Mouse (Mus musculus) left cerebral cortex, postnatal 25 days (tissue): Measurements from ENCODE around the gene Ftsj1. TPM values are rescaled to one million over a fixed set of nuclear protein-coding genes. Genes with fewer than 3 reads are reported as not detected.

Experiments used
- DNase-seq, 2 experiments: peaks; one replicate each; pipeline ENCODE4 v3.0.0; 2022; ENCODE audit warnings: low spot score in 2 of 2, mixed read lengths in 1 of 2
- intact Hi-C: fragments of 180-260 bp; cut with DNase I; formaldehyde crosslinking; loops from one replicate; pipeline ENCODE4 v1.15.1; 2025
- total RNA-seq, 2 experiments: library from RNA; stranded (reverse); gene quantifications; 2 replicates each; pipeline ENCODE4 v1.2.3; 2021

Ftsj1 gene
- total RNA-seq, 2 experiments from 2014 or later, result 20.2 to 25.9 TPM

DNA sequence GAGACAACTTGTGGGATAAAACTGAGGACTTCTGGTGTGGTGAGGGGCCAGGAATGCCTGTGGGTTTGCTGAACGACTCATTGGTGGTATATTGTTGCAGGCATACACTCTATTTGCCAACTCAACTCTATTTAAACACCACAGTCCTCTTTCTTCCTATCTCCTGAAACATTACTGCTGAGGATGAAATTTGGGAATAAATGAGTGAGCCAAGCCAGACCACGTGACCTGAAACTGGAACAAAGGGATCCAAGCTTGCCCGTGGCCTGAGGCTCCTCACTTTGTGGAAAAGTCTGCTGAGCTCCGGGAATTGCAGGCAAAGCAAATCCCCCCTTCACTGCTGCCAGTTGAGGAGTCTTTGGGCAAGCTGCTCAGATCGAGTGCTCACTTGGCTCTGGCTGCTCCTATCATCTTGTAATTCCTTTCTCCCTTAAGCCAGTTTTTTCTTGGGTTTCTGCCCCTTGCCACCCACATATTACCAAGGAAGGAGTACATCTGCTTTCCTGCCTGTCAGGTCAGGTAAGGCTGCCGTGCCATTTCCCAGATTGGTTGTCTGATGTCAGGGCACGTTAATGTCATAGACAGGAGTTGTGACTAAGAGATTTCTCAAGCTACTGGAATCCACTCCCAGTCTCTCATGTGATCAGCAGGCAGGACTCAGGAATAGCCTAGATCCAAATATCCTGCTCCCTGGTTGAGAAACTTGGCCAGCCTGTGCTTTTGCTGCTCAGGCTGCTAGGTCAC, 29.4 kb downstream of the Ftsj1 start:
- intact Hi-C loops, result loop anchor here (1.0 kb wide), 1 partner anchor 17 kb away; the partner anchor contains the start of gene Porcn
- peak; percentile 42 to 70 for DNase-seq

DNA sequence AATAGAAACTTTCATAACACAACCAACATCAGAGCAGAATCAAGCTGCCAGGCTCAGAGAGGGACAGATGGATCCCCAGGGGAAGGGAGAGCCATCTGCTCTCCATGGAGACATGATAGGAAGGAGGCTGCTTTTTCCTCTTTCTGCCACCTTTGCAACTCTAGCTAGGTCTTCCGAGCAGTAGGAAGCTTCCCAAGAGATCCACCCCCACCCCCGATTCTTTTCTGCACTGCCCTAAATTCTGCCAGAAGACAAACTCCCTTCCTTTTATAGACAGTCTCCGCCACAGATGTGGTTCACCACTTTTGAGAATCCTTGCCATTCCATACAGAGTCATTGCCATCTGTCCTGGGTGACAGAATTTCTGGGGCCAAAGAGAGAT, 29.9 kb downstream of the Ftsj1 start:
- peak; percentile 59 to 88 for DNase-seq
- intact Hi-C loops, result loop anchor here (1.0 kb wide), 1 partner anchor 16 kb away; the partner anchor contains the start of gene Porcn

DNA sequence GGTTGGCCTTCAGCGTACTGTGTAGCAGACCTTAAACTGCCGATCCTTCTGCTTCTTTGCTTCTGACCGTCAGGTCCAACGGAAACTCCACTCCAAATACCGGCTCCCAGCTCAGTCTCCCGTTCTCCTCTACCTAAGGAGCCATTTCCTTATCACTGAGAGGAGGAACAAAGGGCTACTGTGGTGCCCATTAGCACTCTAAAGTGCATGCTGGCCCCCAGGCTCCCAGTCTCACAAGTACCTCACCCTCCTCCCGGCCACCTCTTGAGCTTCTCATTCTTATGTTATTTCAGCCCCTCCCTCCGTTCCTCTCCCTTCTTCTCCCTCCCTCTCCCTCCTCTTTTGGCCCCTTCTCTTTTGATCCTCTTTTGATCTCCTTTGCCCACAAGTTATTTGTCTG, 32.6 kb downstream of the Ftsj1 start:
- no peak for DNase-seq
- intact Hi-C loops, result no loop called here

DNA sequence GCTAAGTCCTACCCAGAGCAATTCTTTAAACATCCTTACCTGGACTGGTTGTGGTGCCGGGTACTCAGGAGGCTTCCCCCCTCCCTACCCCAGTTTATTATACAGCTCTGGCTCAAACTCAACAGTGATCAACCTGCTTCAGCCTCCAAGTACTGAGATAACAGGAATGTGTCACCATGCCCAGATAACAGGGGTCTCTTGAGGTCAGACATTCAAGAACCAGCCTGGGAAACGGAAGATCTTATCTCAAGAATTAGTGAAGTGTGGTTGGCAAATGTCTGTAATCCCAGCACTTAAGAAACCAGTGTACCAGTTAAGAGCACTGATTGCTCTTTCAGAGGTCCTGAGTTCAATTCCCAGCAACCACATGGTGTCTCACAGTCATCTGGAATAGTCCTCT, 34.1 kb downstream of the Ftsj1 start:
- intact Hi-C loops, result no loop called here

DNA sequence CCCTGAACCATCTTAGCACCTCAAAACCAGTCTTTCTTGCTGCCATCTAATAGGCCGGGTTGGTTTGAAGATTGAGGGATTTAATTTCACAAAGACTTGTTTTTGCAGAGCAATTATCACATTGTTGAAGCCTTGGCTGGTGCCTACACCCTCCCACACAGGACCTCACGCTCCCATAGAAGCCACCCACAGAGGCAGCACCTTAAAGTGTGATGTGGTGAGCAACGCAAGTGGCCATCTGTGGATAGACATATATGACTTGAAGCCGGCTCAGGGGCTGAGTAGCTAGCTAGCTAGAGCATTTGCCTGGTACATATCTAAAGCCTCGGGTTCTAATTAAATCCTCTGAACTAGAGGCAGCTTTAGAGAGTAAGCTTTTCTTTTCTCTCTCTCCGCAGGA, 34.8 kb downstream of the Ftsj1 start:
- peak; percentile 28 to 81 for DNase-seq
- intact Hi-C loops, result no loop called here

More for the DNA sequence above, 34.1 kb downstream of the Ftsj1 start:
- DNase-seq, result no peak

DNA sequence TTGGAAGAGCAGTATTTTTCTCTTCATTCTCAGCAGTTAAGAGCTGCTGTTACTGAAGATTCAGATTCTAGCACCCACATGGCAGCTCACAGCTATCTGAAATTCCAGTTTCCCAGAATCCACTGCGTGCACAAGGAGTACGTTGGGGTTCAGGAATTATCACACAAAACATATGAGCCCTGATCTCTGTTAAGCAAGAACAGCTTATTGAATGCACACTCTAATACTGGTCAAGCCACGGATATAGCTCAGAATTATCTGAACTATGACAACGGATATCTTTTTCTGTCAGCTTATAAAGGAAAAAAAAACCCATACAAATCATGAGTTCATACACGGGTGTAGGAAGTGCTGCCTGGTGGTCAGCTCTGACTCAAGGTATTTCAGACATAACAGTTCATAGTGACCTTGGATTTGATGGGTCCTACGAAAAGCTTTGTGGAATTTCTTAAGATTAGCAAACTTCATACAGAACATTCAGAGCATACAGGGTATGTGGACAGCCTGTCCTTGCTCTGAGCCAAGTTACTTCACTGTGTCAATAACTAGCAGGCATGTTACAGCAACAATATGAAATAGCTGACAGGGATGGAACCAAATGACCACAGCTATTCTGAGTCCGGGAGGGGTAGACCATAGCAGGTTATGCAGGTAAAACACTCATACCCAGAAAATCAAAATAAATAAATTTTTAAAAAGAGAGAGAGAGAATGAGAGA, 40.6 kb downstream of the Ftsj1 start:
- intact Hi-C loops, result no loop called here

DNA sequence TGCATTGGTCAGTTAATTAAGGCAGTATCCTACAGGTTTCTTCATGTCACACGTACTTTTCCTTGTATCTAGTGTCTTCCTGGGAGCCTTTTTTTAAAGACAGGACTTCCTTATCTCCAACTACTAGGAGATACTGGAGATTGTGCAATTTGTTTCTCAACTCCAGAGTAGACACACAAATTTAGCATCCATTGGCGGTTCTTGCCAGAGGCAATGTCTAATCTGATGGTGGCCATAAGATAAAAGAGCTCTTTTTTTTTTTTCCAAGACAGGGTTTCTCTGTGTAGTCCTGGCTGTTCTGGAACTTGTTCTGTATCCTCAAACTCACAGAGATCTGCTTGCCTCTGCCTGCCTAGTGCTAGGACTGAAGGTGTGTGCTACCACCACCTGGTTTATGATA, 42.5 kb downstream of the Ftsj1 start:
- intact Hi-C loops, result no loop called here
- no peak for DNase-seq

More for the DNA sequence above, 40.6 kb downstream of the Ftsj1 start:
- no peak for DNase-seq

DNA sequence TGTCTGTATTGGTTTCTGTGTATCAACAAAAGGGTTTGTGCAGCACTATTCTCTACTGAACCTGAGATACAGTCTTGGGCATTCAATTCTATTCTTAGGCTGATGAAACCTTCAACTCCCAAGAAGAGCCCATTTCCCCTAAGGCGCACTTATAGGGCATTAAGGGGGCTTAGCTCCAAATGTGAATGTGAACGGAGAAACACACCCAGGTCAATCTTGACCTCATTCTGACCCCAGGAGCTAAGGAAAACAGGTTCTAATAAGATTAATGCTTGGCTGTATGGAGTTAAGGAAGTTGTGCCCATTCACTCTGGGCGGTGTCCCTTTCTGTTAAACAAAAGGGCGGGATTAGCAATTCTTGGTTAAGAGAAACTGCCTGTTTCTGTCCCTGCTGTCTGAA, 45.0 kb downstream of the Ftsj1 start:
- DNase-seq, result no peak
- intact Hi-C loops, result no loop called here

DNA sequence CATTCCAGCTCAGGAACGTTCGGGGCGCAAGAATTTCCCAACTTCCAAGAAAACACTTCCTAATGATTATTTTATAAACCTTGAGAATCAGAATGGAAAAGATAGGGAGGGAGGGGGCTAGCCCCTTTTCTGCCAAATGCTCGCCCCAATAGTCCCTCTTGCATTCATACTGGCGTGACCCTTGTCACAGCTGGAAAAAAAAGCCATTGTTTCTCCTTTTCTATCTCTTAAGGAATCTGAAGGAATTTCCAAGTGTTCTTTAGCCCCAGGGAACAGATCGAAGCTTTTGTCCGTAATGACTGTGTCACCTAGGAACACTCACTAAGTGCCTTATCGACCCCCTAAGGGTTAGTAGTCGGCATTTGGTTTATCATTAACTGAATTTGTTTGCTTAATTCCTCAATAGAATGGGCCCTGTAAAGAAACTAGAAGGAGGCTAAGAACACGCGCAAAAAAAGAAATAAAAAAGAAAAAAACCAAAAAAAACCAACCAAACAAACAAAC, 45.5 kb downstream of the Ftsj1 start:
- no peak for DNase-seq
- intact Hi-C loops, result loop anchor here (1.0 kb wide), 1 partner anchor 16 kb away; no protein-coding TSS in a partner anchor

DNA sequence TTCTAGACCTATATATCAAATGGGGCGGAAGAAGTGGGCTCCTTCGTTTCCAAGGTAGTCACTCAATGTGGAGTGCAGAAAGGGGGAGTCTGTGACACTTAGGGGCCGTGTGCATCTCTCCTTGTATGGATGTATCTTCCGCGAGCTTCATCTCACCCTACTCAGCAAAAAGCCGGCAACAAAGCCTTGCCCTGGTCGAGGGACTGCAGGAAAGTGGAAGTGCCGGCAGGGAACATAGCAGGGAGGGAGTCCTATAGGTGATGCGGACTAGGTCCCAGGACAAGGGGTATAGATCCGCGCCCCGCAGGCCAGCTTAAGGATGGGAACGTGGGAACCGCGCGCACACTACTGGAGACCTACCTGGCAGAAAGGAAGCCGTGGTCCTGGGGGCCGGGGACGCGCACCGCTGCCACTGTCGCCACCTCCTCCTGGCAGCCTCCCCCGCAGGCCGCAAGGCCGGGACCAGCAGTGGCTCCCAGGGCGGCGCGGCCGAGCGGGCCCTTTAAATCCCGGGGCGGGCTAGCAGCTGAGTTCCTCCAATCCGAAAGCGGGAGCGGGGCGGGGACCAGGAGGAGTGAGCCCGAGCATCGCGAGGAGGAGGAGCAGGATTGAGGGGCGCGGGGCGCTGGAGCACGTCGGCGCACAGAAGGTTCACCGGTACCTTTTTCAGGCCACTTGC, 46.1 kb downstream of the Ftsj1 start, which contains the start of gene Porcn:
TSS of gene Porcn (minus strand) at position 511 of the 679 bp plus-strand sequence.
- intact Hi-C loops, result loop anchor here (1.0 kb wide), 1 partner anchor 16 kb away; no protein-coding TSS in a partner anchor
- peak; percentile 76 to 86 for DNase-seq

DNA sequence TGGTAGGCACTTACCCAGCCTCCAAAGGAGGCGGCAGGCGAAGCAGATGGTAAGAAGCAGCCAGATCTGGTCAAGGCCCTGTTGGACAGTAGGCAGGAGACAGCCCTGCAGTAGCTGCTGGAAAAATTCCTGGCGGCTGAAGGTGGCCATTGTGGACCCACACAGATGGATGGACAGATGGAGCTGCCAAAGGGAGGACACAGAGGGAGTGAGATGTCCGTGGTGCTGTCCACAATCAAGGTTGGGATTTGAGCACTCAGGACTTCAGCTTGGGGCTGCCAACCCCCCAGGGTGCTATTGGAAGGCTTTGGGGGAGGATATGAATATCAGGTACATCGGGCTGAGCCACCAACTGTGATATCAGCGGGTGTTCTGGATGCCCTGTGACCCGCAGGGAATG, 46.7 kb downstream of the Ftsj1 start:
- peak in 1 of 2 experiments; percentile 35 for DNase-seq
- intact Hi-C loops, result no loop called here

DNA sequence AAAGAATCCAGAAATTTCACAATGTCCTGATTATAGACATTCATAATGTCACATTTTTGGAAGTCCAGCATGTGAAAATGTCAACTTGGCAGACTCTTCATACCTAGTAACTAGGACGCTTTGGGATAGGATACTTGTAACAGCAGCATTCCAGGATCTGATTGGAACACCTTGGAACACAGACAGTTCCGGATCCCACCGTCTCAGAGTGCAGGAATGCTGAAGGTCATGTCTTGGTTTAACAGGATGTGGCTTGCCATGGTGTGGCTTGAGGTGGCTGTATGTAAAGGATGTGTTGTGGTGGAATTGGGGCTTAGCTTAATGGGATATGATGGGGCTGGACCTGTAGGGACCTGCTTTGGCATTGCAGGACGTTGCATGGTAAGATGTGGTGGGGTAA, 47.1 kb downstream of the Ftsj1 start:
- intact Hi-C loops, result no loop called here
- DNase-seq, result peak in 1 of 2 experiments; percentile 3

DNA sequence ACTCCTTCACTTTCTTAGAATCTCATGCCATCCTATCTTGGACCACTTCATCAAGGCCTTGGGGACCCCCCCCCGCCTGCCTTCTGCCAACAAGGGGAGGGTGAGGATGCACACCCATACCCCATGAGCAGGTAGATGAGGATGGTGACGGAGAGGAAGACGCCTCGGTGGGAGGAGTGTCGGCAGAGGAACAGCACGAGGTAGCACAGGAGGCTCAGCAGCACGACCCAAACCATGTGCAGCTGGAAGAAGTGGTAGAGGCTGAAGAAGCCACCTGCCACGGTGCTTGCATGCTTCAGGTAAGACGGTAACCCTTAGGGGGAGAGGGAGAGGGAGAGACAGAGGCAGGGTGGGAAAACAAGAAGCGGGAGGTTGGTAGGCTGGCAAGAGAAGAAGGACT, 48.1 kb downstream of the Ftsj1 start:
- no peak for DNase-seq
- intact Hi-C loops, result no loop called here

DNA sequence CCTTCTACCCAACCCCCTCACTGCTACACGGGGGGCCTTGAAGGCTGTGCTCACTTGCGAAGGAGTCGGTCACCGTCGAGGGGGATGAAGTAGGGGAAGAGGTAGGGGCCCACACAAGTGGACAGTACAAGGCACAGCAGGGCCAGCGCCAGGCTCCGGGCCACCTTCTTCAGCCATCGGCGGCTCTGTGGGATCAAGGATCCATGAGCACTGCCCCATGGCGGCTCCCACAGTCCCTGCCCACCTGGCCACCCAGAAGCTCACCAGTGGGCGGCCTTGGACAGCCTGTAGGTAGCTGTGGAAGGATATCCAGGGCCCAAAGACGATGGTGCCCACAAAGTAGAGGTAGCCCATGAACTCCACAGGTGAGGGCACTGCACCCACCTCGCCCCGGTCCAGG, 49.1 kb downstream of the Ftsj1 start:
- intact Hi-C loops, result no loop called here
- DNase-seq, result no peak

DNA sequence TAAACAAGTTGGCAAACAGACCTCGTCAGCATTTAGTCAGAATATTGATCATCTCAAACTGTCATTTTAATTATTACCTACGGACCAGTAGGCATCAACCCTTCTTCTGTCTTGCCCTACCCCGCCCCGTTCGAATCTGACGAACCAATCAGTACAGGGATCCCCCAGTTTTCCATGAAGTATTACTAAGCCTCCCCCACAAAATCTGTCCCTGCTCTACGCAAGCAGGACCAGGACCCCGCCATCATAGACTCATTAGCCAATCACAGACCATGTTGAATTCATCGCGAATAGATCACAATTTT, 58.8 kb downstream of the Ftsj1 start, which contains the start of gene Ebp:
TSS of gene Ebp (minus strand) at position 94 of the 305 bp plus-strand sequence.
- intact Hi-C loops, result loop anchor here (5.0 kb wide), 1 partner anchor 59 kb away; the partner anchor contains the start of gene Ftsj1
- peak; percentile 44 to 71 for DNase-seq

DNA sequence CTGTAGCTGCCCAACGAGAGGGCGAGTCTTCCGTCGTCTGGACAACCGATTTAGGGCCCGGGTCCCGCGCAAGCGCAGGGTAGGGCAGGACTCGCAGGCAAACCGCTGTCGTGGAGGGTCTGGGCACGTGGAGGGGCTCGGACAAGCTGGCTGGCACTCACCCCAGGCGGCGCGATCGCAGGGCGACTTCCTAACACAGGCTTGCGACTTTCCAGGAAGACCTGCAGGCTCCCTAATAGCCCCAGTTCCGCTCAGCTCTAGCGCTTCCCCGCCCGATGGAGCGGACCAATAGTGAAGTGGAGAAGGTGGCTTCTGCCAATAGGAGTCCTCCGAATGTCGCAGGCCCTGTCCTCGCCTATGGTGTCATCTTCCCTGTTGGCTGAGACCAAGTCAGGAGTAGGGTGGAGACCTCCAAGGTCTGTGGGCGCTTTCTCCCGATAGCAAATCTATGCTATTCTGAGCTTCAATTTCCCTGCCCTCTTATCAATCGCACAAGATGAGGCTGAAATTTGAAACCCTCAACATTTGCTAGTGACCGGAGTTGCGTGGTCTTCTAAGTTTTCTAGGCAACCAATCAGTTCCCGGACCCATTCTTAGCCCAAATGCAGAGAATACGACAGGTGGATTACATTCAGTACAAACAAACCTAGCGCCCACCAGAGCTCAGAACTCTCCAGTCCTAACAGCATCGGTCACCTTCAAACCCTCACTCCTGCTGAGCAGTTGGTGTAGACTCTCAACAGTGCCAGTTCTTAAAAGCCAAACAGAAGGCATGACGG, 59.4 kb downstream of the Ftsj1 start:
- peak; percentile 74 to 90 for DNase-seq
- intact Hi-C loops, result loop anchor here (5.0 kb wide), 1 partner anchor 59 kb away; the partner anchor contains the start of gene Ftsj1

DNA sequence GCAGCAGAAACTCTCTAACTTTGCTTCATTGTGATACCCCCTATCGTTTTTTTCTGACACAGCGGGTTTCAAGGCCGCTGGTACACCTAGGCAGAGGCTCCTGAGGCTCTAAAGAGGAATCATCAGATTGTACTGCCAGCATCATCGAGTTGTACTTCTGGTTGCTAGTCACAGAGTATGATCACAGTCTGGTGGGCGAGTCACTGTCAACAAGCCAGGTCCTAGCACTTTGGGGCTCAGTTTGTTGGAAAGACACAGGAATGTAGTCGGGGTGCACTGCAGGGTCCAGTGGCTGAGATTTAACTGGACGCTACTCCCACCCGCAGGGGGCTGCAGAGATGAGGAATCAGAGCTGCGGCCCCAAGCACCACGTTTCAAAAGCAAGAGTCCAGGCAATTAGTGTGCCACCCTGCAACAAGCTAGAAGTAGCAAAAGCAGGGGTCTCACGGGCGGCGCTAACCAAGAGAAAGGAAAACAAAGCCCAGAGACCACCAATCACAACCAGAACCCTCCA, 60.0 kb downstream of the Ftsj1 start:
- DNase-seq, result peak; percentile 11 to 13
- intact Hi-C loops, result loop anchor here (5.0 kb wide), 1 partner anchor 60 kb away; the partner anchor contains the start of gene Ftsj1
